Mouse (Mus musculus) large intestine, adult 2 months (tissue): Measurements from ENCODE around the gene Limch1. TPM values are rescaled to one million over a fixed set of nuclear protein-coding genes. Genes with fewer than 3 reads are reported as not detected.

Experiments used
- DNase-seq: peaks from one replicate; pipeline ENCODE4 v3.0.0-alpha.2; 2012; ENCODE audit warnings: low read depth, low spot score
- WGBS: fragments of 180-500 bp; shearing (Covaris S2); methylation state at CpG from one replicate; pipeline ENCODE4 v1.1.7; 2018; 5-methylcytosine and 5-hydroxymethylcytosine counted together
- polyA plus RNA-seq: library from polyadenylated mRNA; depleted of rRNA; stranded (reverse); fragments of >200 nt; gene quantifications from 2 replicates; pipeline ENCODE4 v1.2.3, GENCODE M21; 2012

Gene Limch1
- polyA plus RNA-seq, 1 experiment, result 1.3 TPM

DNA sequence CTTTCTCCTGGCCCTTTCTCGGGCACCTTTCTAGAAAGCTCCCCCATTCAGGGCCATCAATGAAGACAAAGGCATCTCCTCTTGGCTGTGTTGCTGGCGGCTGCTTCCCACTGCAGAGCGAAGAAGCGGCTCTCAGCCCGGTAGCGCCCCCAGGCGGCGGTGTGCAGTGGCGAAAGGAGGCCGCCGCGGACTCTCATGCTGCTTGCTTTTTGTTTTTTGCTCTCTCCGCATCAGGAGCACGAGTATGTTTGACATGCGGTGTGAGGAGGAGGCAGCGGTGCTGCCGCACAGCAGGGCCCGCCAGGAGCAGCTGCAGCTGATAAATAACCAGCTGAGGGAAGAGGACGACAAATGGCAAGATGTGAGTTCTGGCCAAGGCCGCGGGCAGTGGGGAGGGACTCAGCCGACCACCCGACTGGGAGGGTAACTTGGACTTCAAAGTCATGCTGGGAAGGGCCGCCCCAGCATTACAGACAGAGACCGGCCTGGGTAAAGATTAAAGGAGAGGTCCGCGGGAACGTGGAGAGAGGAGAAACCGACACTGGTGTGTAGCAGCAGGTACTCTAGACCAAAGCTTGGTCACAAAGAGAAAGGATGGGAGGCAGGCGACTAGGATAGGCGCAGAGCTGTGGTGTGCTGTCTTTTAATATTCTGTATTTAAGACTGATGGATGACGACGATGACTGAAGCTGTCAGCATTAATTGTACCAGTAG lies 251.4 kb downstream of the Limch1 start:
- WGBS, result 12% methylated on average over 33 of the region's 33 CpGs

DNA sequence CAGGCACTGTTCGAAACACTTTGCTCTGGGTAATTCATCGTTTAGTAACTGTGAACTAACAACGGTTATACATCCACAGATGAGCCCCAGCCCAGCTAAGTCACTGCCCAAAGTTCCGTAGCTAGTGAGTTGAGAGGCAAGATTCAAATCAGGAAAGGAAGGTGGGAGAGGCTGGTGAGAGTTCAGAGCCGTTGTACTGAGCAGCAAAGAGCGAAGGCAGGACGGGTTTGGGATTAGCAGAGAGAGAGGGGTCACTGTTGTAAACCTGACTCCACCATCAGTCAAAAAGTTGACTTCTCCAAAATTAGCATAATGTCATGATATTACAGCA lies 251.9 kb downstream of the Limch1 start:
- 62% methylated on average over 7 of the region's 7 CpGs for WGBS
- DNase-seq, result no peak

More for the DNA sequence above, 251.4 kb downstream of the Limch1 start:
- peak; percentile 4 for DNase-seq

- no peak for DNase-seq
- WGBS, result 76% methylated on average over 6 of the region's 6 CpGs
Measured at GRCm38 (mm10) chr5:66998341-66998740, 252.7 kb downstream of the Limch1 start.

GRCm38 (mm10) chr5:67002346-67002745 lies 256.7 kb downstream of the Limch1 start:
- 88% methylated on average over 6 of the region's 6 CpGs for WGBS
- no peak for DNase-seq

- WGBS, result 74% methylated on average over 11 of the region's 11 CpGs
- DNase-seq, result no peak
Measured at GRCm38 (mm10) chr5:67004619-67005018, 259.0 kb downstream of the Limch1 start.

DNA sequence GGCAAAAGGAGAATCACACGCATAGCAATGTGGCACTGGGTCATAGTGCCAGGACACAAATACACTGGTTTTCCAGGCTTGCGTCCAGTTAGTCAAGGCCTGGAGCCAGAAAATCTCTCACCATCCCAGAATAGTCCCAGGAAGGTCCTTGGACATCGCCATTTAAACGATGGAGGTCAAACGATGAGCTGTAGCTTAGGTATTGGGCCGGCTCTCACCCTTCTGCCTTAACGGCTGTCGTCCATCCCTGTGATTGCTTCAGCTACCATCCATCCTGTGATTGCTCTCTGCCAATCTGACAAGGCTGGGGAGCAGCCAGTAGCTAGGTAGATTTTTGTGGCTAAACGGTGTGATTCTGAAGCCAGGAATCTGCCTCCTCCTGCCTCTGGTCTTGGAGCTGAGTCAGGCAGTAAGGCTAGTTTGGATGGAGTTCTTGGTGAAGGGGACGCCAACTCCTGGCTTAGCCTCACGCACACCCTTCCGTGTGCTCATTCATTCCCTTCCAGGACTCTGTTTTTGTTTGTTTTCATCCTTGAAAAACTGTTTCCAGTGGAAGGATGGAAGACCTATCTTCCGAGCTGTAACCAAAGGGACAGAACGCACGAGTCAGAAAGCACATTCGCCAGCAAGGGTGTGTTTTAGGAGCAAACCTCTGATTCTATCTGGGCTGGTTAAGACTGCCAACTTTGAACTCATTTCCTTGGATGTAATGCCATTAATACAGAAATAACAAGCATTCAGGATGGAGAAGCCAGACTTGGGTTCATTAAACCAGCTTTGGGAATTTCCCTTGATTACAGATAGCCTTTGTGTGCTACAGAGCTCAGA lies 265.6 kb downstream of the Limch1 start:
- 72% methylated on average over 16 of the region's 16 CpGs for WGBS
- no peak for DNase-seq

GRCm38 (mm10) chr5:67011985-67012384 lies 266.4 kb downstream of the Limch1 start:
- 81% methylated on average over 4 of the region's 4 CpGs for WGBS
- no peak for DNase-seq

- no peak for DNase-seq
- WGBS, result 73% methylated on average over 3 of the region's 3 CpGs
Measured at GRCm38 (mm10) chr5:67013926-67014325, 268.3 kb downstream of the Limch1 start.

- DNase-seq, result peak; percentile 28
- WGBS, result 11% methylated on average over 7 of the region's 7 CpGs
Measured at GRCm38 (mm10) chr5:67016450-67016849, 270.8 kb downstream of the Limch1 start.

- 66% methylated on average over 10 of the region's 10 CpGs for WGBS
- DNase-seq, result no peak
Measured at GRCm38 (mm10) chr5:67024459-67025050, 278.9 kb downstream of the Limch1 start.

- WGBS, result 53% methylated on average over 8 of the region's 8 CpGs
- DNase-seq, result no peak
Measured at GRCm38 (mm10) chr5:67025095-67025494, 279.5 kb downstream of the Limch1 start.

GRCm38 (mm10) chr5:67025581-67025980 lies 280.0 kb downstream of the Limch1 start:
- no peak for DNase-seq
- 88% methylated on average over 10 of the region's 10 CpGs for WGBS

- no peak for DNase-seq
- 80% methylated on average over 16 of the region's 16 CpGs for WGBS
Measured at GRCm38 (mm10) chr5:67028786-67029185, 283.2 kb downstream of the Limch1 start.

GRCm38 (mm10) chr5:67029946-67030345 lies 284.3 kb downstream of the Limch1 start:
- 40% methylated on average over 3 of the region's 3 CpGs for WGBS
- DNase-seq, result no peak

DNA sequence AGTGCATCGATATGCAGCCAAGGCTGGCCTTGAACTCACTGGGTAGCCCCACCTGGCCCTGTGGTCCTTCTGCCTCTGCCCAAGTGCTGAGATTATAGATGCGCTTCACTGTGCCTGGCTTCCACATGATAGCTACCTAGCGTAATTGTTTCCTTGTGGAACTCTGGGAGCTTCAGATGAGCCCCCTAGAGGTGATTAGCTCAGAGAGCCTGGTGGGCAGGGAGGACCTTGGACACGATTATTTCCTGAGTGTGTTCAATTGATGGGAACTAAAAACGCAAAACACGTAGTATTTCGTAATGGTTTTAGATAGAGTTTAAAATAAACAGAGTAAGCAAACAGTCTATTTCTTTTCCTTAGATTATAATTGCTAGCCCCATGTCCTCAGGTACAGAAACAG lies 287.0 kb downstream of the Limch1 start:
- 73% methylated on average over 7 of the region's 7 CpGs for WGBS

GRCm38 (mm10) chr5:67043932-67044331 lies 298.3 kb downstream of the Limch1 start:
- 76% methylated on average over 9 of the region's 9 CpGs for WGBS
- no peak for DNase-seq

More for the DNA sequence above, 287.0 kb downstream of the Limch1 start:
- DNase-seq, result no peak

- peak; percentile 22 for DNase-seq
- 25% methylated on average over 4 of the region's 4 CpGs for WGBS
Measured at GRCm38 (mm10) chr5:67048003-67048402, 302.4 kb downstream of the Limch1 start.

GRCm38 (mm10) chr5:67057803-67058202 lies 312.2 kb downstream of the Limch1 start:
- WGBS, result 78% methylated on average over 6 of the region's 6 CpGs

GRCm38 (mm10) chr5:67060519-67060918 lies 314.9 kb downstream of the Limch1 start:
- no peak for DNase-seq
- WGBS, result 47% methylated on average over 4 of the region's 4 CpGs

More at GRCm38 (mm10) chr5:67057803-67058202, 312.2 kb downstream of the Limch1 start:
- no peak for DNase-seq

DNA sequence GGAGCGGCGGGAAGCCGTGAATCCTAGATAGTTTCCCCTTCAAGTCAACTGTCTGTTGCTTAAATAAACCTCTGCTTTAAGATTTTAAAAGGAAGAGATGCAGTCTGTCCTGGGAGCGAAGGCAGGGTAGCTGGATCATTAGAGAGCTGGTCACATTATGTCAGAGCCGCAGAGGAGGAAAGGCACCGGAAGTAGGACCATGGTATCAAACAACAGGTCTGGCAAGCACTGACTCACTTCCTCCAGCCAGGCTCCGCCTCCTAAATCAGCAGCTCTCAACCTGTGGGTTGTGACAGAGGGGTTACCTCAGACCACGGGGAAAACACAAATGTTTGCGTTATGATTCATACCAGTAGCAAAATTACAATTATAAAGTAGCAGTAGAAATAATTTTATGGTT lies 318.0 kb downstream of the Limch1 start:
- no peak for DNase-seq
- 64% methylated on average over 9 of the region's 9 CpGs for WGBS

DNA sequence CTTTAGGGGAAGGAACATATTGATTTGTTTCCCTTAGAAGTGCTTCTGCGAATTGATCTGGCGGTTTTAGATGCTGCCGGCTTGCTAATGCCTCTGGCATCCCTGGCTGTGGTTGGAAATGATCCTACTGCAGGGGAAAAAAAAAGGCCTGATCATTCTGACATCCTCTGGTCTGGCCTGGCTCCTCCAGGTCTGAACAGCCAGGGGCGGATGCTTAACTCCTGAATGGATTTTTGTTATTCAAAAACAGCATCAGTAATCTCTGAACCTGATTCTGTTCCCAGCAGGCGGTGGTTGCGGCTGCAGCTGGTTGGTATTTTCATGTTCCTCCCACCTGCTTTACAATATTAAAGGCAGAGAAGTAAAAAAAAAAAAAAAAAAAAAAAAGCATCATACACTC lies 337.5 kb downstream of the Limch1 start:
- no peak for DNase-seq
- WGBS, result 50% methylated on average over 6 of the region's 6 CpGs
